Mouse (Mus musculus) gastrocnemius, adult 18-20 months (tissue): ENCODE measurements around the gene Arl6ip4. TPM values are rescaled to one million over a fixed set of nuclear protein-coding genes. Genes with fewer than 3 reads are reported as not detected.
A peak's percentile ranks its signal among the peaks of the same experiment; 100 is the strongest.

Experiments
- DNase-seq: peaks from one replicate; pipeline ENCODE4 v3.0.0; 2021; ENCODE audit warnings: low spot score
- total RNA-seq, 2 experiments: library from RNA; stranded (reverse); gene quantifications; 2 replicates each; pipeline ENCODE4 v1.2.3; 2021

Arl6ip4 gene
- total RNA-seq, 2 experiments from 2014 or later: 39.1 TPM

DNA sequence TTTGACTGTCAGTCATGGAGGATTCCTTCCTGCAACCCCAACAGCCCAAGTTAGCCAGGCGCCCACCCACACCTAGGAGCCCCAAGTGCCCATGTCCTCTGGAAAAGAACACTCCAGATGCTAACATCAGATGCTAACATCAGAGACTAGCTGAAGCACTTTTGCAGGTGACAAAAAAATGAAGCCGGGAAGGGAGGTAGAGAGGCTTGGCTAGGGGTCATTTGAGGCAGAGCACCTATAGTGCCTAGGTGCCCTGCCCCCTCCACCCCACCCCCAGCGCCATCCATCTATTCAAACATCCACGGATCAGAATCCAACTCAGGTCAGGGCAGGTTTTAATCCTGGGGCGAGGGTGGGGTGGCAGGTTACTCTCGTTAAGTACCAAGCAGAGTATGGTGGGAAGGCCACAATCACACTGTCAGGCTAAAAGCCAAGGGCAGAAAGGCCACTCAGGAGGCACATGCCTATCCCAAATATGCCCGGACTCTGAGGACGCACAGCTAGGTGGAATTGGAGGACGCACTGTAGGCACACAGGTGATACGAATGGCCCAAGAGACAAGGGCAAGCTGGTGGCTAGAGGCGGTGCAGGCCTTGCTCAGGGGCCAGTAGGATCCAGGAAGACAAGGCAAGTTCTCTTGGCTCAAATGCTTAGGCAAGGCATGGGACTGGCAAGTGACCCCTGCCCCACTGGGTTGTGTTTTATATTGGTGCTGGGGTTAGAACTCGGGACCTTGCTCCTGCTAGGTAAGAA is 21.9 kb upstream of the Arl6ip4 start:
- no peak for DNase-seq

DNA sequence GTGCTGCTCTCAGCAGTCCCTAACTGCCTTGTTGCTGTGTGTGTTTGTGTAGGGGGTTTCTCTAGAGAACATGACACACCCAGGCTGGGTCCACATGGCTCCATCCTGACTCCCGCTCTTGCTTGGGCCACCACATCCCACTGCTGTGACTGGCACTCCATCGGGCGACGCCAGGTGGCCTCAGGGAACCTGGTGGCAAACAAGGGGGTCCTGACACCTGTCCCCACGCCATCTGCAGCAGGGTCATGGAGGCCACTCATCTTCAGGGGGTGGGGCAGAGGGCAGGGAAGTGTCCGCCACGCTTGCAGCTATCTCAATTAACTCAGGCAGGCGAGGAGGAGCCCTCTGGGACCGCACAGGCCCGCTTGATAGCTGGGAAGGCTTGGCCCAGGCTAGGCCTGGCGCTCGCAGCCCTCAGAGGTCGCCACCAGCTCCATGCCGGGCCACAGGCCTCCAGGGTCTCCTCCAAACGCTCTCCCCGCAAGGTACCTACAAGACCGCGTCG is 20.8 kb upstream of the Arl6ip4 start:
- DNase-seq: no peak

DNA sequence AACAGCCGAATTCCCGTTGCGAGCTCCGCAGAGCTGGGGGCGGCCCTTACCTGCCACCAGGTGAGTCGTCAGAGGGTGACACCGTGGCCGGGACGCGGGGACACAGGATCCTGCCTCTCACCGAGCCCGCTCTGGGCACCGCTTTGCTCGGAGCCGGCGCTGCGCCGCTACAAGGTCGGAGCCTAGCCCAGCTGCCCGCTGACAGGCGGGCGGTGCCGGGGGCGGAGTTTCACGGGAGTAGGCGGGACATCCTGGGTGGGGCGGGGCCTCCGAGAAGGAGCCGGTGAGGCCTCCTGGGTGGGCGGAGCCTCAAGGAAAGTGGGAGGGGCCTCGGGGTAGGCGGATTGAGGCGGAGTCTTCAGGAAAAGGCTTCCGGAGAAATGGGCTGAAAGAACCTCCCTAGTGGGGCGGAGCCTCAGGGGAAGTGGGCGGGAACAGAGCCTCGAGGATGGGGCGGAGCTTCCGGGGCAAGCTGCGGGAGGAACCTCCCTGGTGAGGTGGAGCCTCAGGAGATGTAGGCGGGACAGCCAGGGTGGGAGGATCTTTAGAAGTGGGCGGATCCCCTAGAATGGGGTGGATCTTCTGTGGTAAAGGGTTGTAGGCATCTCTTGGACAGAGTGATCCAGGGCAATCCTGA is 20.2 kb upstream of the Arl6ip4 start, which contains the start of gene Abcb9:
Abcb9 (minus strand) TSS at position 203 of the 637 bp plus-strand sequence.
- DNase-seq: peak; percentile 100

DNA sequence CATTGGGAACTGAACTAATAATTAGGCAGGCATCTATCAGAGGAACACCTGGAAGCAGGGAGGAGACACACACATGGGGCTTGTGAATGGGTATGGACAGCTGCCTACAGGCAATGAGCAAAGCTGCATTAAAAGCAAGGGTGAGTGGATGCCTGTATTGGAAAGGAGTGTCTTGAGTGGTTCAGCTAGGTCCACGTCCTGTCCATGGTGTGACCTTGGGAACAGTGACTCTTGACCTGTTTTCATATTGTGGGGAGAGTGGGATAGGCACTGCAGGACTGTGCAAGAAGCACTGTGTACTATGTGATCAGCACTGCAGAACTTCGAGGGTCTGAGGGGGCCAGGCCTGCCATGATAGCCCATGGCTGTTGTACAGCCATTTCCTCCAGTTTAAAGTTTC is 17.0 kb upstream of the Arl6ip4 start:
- DNase-seq: no peak

DNA sequence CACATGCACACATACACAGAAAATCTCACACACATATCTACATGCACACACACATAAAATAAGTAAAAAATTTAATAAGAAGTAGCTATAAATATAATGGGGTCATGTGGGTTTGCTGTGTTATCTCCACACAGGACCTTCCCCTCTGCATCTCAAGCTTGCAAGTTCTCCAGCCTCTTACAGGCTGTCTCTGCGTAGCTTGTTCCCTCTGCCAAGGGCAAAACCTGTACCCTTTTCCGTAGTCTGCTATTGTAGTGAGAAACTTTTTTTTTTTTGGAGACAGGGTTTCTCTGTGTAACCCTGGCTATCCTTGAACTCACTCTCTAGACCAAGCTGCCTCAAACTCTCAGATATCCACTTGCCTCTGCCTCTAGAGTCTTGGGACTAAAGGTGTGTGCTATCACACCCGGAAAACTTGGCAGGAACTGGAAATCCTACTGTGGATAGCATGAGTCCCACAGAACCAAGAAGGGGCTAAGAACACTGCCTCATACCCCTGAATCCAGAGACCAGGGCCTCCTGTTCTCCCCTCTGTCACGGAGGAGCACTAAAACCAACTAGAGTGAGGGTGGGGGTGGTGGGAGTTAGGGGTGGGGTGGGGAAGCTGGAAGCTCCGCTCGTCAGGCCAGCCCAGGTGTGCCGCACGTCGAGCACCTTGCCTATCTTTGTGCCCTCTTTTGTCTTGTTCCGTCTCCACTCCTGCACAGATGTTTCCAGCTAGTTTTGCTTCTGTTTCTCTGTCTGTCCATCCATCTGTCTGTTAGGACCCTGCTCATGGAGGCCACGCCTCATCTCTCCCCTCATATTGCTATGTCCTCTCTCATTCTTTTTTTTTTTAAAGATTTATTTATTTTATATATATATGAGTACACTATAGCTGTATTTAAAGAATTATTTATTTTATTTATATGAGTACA is 15.5 kb upstream of the Arl6ip4 start:
- no peak for DNase-seq

DNA sequence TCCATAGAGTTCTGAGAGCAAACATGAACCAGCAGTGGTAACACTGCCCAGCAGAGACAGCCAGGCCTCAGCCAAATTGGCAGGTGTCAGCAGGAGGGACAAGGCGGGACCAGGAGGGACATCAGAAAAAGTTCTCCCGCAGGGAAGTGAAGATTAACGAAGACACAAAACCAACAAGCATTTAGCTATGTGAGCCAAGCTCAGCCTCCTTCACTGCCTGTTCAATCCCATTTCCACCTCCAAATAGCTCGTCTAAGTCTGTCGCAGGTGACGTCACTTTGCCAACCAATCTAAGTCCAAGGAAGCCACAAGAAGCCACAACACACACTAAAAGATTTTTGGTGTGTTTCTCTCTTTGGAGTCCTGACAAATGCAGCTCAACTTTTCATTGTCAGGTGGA is 13.6 kb upstream of the Arl6ip4 start:
- no peak for DNase-seq

DNA sequence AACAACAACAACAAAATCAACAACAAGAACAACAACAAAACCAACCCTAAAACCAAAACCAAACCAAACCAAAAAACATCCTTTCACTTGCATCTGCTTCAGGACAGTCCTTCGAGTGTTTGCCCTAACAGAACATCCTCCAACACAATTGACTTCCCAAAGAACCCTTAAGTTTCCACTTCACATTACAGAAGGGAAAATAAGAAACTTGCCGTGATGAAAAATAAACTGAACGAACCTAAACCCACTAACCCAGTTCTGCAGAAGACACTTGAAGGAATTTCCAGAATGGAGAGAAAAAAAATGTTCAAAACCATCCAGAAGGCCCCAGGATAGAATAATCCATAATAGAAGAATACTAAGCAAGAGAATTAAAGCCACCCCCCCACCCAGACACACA is 12.9 kb upstream of the Arl6ip4 start:
- no peak for DNase-seq

DNA sequence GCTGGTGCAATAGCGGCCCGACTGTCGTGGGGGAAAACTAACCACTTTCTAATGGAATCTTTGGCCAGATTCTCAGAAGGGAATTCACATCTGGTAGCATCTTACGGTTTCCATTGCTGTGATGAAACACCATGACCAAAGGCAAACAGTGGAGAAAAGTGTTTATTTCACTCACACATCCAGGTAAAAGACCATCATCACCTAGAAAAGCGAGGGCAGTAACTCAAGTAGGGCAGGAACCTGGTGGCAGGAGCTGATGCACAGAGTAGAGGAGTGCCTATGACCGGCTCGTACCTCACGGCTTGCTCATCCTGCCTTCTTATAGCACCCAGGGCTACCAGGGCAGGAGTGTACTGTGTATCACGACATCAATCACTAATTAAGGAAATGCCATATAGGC is 12.3 kb upstream of the Arl6ip4 start:
- DNase-seq: no peak

DNA sequence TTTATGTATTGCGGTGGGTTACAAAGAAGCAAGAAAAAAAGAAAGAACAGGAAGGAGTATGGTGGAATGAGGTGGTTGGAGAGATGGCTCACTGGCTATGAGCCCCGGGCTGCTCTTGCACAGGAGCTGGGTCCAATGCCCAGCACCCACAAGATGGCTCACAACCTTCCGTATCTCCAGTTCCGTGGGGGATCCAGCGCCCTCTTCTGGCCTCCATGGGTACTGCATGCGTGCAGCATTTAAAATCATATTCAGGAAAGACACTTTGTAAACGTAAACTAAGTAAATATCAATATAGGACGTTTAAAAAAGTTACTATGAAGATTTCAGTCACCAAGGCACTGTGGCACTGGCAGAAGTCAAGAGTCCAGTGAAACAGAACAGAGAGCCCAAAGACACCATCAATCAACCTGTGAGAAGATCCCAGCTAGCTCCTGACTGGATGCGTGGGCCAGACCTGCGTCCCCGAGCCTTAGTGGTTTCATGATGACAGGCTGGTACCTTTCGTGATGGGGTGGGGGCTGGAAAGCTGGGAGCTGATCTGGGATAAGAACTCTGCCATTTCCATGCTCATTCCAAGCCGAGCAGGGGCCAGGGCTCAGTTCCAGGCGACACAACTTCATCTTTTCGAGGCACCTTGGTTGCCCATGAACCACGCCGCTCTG is 4.7 kb upstream of the Arl6ip4 start:
- DNase-seq: peak; percentile 49

DNA sequence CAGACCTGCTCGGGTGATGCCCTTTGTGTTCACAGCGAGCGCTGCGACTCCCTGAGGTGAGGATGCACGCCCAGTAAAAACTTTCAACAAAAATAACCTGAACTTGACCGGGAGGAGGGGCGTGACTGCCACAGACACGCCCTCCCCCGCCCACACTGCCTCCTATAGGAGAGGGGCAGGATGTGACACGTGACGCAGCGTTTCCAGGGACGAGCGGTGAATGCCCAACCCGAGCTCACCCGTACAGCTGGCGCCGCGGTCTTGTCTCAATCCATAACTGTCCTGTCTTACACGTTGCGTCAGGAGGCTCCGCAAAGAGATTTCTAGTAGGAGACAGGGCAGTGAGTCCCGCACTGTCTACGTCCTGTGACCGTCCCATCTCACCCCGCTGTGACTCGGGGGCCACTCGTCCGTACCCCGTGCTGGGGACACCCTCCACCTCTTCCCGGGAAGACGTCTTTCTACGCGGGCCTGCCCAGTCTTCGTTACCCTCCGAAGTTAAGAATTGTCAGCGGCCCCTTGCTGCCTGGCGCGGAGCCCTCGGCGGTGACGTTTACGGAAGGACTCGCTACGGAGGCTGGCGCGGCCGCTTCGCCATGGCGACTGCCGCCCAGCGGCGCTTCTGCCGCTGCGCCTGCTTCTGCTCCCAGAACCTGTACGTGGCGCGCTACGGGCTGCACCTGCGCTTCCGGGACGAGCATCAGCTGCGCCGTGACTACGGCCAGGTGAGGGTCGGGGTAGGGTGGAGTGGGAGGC is 4.0 kb upstream of the Arl6ip4 start, which contains the start of gene Ogfod2:
Ogfod2 (plus strand) TSS at position 556 of the 756 bp plus-strand sequence.
- peak; percentile 94 for DNase-seq

DNA sequence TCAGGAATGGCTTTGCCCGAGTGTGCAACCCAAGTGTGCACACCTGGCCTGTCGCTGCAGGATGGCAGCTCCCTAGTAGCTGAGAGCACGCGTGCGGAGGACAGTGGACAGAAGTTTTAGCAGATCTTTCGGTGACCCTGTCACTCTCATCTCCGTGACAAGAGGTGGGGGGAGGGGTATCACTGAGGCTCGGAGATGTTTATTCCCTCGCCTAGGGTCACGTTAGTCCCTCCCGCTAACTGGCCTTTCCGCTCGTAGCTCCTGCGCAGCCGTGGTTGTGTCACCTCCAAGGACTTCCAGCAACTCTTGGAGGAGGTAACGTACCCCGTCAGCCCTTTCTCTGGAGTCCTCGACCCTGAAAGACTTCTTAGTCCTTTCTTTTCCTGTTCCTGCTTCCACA is 3.4 kb upstream of the Arl6ip4 start:
- no peak for DNase-seq

DNA sequence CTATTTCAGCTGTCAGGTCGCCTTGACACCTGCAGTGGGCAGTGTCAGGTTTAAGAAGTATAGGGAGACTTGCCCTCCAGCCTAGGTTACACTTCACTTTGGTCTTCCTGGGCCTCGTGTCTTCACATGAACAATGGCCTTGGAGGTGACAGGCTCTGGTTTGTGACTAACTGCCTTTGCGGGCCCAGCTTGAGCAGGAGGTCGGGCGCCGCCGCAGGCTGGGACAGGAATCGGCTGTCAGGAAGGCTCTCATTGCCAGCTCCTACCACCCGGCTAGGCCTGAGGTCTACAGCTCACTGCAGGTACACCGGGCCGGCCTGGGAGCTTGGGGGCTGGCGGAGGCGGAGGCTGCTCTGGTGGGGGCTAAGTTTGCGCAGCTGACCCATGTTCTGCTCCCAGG is 2.9 kb upstream of the Arl6ip4 start:
- no peak for DNase-seq

DNA sequence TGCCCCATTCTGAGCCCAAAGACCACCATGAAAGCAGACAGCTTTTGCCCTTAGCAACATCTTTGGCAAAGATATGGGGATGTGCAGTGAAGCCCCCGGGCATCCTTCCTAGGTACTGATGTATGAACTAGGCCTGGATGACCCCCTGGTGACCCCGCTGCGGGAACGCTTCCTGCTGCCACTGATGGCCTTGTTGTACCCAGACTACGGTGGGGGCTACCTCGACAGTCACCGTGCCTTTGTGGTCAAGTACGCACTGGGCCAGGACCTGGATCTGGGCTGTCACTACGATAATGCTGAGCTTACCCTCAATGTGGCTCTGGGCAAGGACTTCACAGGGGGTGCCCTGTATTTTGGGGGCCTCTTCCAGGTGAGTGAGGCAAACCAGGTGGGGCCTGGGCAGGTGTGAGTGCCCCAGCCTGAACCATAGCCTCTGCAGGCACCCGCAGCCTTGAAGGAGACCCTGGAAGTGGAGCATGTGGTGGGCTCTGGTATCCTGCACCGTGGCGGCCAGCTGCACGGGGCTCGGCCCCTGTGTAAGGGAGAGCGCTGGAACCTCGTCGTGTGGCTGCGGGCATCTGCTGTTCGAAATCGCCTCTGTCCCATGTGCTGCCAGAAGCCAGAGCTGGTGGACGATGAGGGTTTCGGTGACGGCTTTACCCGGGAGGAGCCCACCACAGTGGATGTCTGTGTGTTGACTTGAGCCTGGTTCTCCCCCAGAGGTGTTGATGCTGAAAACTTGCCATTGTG is 1.4 kb upstream of the Arl6ip4 start:
- no peak for DNase-seq

DNA sequence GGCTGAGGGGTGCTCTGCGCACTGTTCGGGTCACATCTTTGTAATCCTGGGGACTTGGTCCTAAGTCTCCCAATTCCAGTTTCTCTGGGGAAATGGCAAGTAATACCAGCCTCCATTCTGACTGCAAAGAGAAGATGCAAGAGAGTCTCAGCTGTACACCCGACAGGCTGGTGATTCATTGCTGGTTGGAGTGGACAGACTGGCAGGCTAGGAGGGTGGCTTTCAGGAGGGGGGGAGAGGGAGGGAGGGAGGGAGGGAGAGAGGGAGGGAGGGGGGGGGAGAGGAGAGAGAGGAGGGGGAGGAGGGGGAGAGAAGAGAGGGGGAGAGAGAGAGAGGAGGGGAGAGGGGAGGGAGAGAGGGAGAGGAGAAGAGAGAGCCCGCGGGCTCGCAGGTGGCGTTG is 358 bp upstream of the Arl6ip4 start:
- no peak for DNase-seq

DNA sequence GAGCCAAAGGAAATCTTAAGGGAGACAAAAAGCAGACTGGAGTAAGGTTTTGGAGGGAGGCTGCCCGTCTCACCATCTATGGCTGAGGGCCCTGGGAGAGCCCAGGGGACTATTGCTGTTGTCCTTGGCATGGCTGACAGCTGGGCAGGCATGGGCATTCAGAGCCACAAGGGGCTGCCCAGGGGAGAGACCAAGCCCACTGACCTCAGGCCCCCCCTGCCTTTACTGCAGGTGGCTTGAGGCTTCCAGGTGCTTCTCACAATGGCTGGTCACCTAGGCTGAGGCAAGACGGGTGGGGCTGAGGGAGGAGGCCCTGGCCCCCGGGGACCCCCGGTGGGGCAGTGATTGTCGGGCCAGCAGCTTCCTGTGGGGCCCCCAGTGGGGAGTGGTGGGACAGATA is 3.3 kb downstream of the Arl6ip4 start:
- DNase-seq: no peak

DNA sequence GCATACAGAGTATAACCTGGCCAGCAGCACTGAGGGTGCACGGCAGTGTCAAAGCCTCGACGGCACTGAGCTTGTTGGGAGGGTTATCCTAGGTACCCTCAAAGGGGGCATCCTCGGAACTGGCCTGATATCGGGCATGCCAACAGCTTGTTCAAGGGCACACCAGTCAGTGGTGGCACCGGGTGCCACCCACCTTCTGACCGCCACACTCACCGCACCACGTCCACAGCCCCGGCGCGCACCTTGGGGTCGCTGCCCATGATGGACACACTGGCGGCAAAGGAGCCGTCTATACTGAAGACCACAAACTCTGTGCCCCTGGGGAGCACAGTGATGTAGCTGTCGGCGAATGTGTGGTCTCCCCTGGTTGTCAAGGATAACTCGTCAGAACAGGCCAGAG is 6.5 kb downstream of the Arl6ip4 start:
- DNase-seq: no peak

DNA sequence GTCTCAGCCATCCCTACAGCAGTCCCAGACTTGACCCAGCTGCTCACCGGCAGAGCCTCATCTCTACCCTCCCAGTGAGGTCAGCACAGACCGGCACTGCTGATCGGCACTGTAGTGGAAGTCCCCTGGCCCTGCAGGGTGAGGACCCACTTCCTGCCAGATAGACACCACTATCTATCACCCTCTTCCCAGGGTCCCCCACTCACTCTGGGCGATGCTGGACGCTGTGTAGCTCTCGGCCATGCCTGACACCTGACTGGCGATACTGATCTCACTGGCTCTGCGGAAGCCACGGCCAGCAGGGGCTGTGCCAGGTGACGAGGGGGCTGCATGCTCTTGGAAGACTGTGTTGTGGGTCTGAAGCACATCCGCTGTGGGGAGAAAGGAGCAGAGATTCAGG is 9.2 kb downstream of the Arl6ip4 start:
- DNase-seq: no peak

DNA sequence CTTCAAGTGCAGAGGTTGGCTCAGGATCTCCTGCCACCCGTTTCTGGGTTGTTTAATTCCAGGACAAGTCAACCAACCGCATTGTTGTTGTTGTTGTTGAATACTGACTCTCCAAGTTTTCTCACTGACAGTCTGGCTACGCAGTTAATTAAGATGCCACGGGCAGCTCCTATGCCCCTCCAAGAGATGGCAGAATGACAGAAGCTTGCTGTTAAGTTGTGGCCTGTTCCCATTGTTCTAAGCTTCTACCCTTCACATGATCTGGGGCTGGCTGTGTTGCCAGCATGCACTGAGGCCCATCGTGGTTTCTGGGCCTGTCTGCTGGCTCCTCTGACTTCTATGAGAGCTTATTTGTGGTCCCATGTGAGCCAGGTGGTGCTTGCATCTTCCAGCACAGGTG is 18.4 kb downstream of the Arl6ip4 start:
- no peak for DNase-seq

DNA sequence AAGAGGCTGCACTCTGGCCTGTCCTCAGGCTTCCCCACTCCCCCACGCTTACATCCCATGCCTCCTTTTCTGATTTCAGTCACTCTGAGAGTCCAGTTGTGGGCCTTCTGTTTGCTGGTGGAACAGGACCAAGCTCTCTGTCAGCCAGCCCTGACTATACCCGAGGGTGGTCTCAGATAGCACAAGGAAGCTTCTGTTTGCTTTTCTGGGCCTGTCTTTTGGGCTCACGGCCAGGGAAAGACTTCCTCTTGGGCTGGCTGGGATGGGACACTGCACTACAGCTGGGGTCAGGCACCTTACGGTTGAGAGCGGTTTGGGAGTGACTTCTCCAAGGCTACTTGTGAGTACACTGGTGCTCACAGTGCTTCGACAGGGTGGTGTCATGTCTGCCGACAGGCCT is 22.2 kb downstream of the Arl6ip4 start:
- DNase-seq: no peak

DNA sequence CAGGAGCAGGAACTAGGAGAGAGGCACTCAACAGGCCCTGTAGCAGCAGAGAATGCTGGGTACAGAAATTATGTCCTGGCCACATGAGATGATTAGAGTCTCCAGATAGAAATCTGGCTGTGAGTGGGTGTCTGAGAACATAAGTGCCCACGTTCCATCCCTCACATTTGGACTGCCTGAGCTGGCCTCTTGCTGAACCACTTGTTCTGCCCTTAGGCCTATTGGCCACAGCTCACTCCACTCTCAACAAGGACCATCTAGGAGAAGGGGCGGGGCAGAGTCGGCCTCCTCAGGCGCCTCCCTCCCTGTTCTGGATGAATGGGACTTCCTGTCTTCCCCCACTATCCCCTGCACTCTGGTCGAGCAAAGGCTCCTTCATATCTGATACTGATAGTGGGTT is 33.1 kb downstream of the Arl6ip4 start:
- DNase-seq: no peak
